Mouse (Mus musculus) midbrain, embryonic 13.5 days (tissue): ENCODE data around the gene Fam83d. TPM values are rescaled to one million over a fixed set of nuclear protein-coding genes. Genes with fewer than 3 reads are reported as not detected.

ENCODE experiments used
- ATAC-seq: fragments of 200-750 bp; cut with Nextera tagmentation; 2 replicates; pipeline ENCODE4 v1.8.0; 2017; ENCODE audit warnings: mild to moderate bottlenecking, moderate TSS enrichment, moderate library complexity
- H3K27ac ChIP-seq: fragments of 300-500 bp; sonication (generic); 2 replicates; pipeline ENCODE4 v1.5.1; 2015; ENCODE audit warnings: inconsistent platforms, mild to moderate bottlenecking, moderate library complexity
- H3K27me3 ChIP-seq: fragments of 300-500 bp; sonication (generic); 2 replicates; pipeline ENCODE4 v1.6.1; 2015; ENCODE audit warnings: mild to moderate bottlenecking, inconsistent platforms
- H3K36me3 ChIP-seq: fragments of 300-500 bp; sonication (generic); 2 replicates; pipeline ENCODE4 v1.6.1; 2015; ENCODE audit warnings: mild to moderate bottlenecking, inconsistent platforms
- H3K4me1 ChIP-seq: fragments of 300-500 bp; sonication (generic); replicated peaks from 2 replicates; pipeline ENCODE4 v1.6.1; 2015; ENCODE audit warnings: inconsistent platforms
- H3K4me2 ChIP-seq: fragments of 300-500 bp; sonication (generic); replicated peaks from 2 replicates; pipeline ENCODE4 v1.6.1; 2015; ENCODE audit warnings: moderate library complexity, mild to moderate bottlenecking, inconsistent platforms
- H3K4me3 ChIP-seq: fragments of 300-500 bp; sonication (generic); replicated peaks from 2 replicates; pipeline ENCODE4 v1.5.1; 2015; ENCODE audit warnings: mild to moderate bottlenecking, inconsistent platforms
- H3K9ac ChIP-seq: fragments of 300-500 bp; sonication (generic); replicated peaks from 2 replicates; pipeline ENCODE4 v1.6.1; 2015; ENCODE audit warnings: mild to moderate bottlenecking, inconsistent platforms
- H3K9me3 ChIP-seq: fragments of 300-500 bp; sonication (generic); 2 replicates; pipeline ENCODE4 v1.6.1; 2016; ENCODE audit warnings: mild to moderate bottlenecking, inconsistent platforms
- WGBS: fragments of 180-500 bp; shearing (Covaris S2); methylation state at CpG from one replicate; pipeline ENCODE4 v1.1.7; 2015; 5-methylcytosine and 5-hydroxymethylcytosine counted together
- microRNA-seq: library from miRNA; unstranded; fragments of <30 nt; microRNA quantifications from one replicate; pipeline ENCODE4, GENCODE M21; 2016
- polyA plus RNA-seq: library from polyadenylated mRNA; unstranded; fragments of >200 nt; fragmentation: Nextera tagmentation; extraction: Ambion mirVana; gene quantifications from 2 replicates; pipeline ENCODE4 v1.2.1, GENCODE M21; 2015

Gene Fam83d
- polyA plus RNA-seq, 1 experiment from 2014 or later: 16.6 TPM

GRCm38 (mm10) chr2:158829746-158830145, 61.9 kb downstream of the Fam83d start:
- Histone ChIP-seq H3K4me2 (no peak overlapping the region), H3K36me3 (peaks cover 67% of the 10 kb centered on the region), H3K9ac (no peak overlapping the region), H3K27ac (no peak overlapping the region), H3K4me3 (no peak overlapping the region), H3K4me1 (peaks cover 7% of the 10 kb centered on the region), H3K27me3 (no peaks in the 10 kb centered on the region), H3K9me3 (no peaks in the 10 kb centered on the region)
- 79% methylated on average over 6 of the region's 6 CpGs for WGBS
- ATAC-seq: no peak

GRCm38 (mm10) chr2:158833221-158833620, 65.3 kb downstream of the Fam83d start:
- H3K27ac ChIP-seq: 0 out of 2 replicates have a peak overlapping the region, but pooled peaks have one; percentile 30
- WGBS: 75% methylated on average over 5 of the region's 5 CpGs
- H3K9ac ChIP-seq: 0 out of 2 replicates have a peak overlapping the region, but pooled peaks have one; percentile 10
- no peak overlapping the region for H3K4me2 ChIP-seq
- H3K4me3 ChIP-seq: no peak overlapping the region
- no peaks in the 10 kb centered on the region for H3K27me3 ChIP-seq
- H3K4me1 ChIP-seq: peaks cover 7% of the 10 kb centered on the region
- peaks cover 73% of the 10 kb centered on the region for H3K36me3 ChIP-seq
- no peaks in the 10 kb centered on the region for H3K9me3 ChIP-seq
- ATAC-seq: 0 out of 2 replicates have a peak, but pooled peaks have one; percentile 34

DNA sequence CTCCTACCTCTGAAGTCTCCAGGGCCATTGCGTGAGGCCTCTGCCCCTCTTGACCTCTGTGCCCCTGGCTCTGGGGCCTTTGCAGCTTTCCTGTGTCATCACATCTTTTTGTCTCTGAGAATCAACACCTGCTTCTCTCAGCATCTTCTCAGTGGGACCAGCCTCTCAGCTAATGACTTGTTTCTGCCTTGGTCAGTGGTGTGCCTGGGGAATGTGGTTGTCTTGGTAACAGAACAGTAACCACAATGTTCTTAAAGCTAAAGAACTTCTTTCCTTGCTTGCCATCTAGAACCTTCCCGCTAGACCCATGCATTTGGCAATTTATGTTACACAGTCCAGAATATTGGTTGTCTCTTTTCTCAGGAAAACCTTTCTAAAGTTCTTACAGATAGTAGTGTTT, 65.8 kb downstream of the Fam83d start:
- peaks cover 70% of the 10 kb centered on the region for H3K36me3 ChIP-seq
- ATAC-seq: no peak
- peaks cover 7% of the 10 kb centered on the region for H3K4me1 ChIP-seq
- no peak overlapping the region for H3K9ac ChIP-seq
- no peaks in the 10 kb centered on the region for H3K27me3 ChIP-seq
- H3K4me3 ChIP-seq: no peak overlapping the region
- no peak overlapping the region for H3K27ac ChIP-seq
- no peak overlapping the region for H3K4me2 ChIP-seq
- H3K9me3 ChIP-seq: no peaks in the 10 kb centered on the region
- 70% methylated on average over 2 of the region's 2 CpGs for WGBS

Small RNA genes within 50 kb of the gene (microRNA-seq; reads per million reads assigned to microRNA genes)
- gene Gm26141: not detected

Other genes with a start within 250 kb of the Fam83d start
- 6.5 and 8.3 TPM in 2 replicates for gene Slc32a1, start 157.3 kb upstream of the Fam83d start, polyA plus RNA-seq
- 10.9 and 14.6 TPM in 2 replicates for gene Actr5, start 143.2 kb upstream of the Fam83d start, polyA plus RNA-seq
- gene Ppp1r16b, start 102.7 kb upstream of the Fam83d start, polyA plus RNA-seq: 8.4 and 8.7 TPM in 2 replicates
- gene Dhx35, start 26.7 kb downstream of the Fam83d start, polyA plus RNA-seq: 14.9 and 15.6 TPM in 2 replicates